Mouse (Mus musculus) ES-Bruce4 (cell line): ENCODE measurements at regions not wholly inside any gene's neighbourhood (a gene's known extent, or its start where the extent isn't known, plus 50 kb on each side); places are given as distances from the start of the nearest gene placed in this dataset.
A peak's percentile ranks its signal among the peaks of the same experiment; 100 is the strongest.

ENCODE experiments used
- CTCF ChIP-seq: IDR thresholded peaks from one replicate; pipeline ENCODE4 v1.8.1; 2011; ENCODE audit warnings: low read depth, low read length
- EP300 ChIP-seq: IDR thresholded peaks from 2 replicates; pipeline ENCODE4 v1.6.1; 2011; ENCODE audit warnings: low read depth, low read length; ENCODE audit not compliant: insufficient read depth
- POLR2A ChIP-seq: IDR thresholded peaks from one replicate; pipeline ENCODE4 v1.8.1; 2011; ENCODE audit warnings: low read length; ENCODE audit not compliant: insufficient read depth

DNA sequence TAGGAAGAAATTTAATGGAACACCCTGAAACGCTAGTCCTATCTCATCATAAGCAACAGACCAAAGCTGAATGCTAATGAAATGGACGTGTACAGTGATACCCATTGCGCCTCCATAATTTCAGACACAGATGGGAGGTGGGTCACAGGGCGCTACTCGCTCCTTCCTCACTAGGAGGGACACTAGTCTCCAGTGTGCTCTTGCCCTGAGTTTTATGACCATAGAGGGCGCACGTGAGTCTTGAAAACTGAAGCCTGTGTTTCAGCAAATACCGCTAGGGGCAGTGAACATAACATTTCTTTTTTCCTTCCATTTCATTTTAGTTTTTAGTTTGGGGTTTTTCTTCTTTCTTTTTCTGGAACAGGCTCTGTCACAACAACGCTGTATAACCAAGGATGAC, 200.3 kb downstream of the Grb14 start:
- TF ChIP-seq CTCF (peak; percentile 26), EP300 (no peak), POLR2A (no peak)
